Mouse (Mus musculus): Measurements from ENCODE around the gene Noa1.

Noa1 gene

GRCm38 (mm10) chr5:77254402-77254801 is 55.5 kb downstream of the Noa1 start:
- in situ Hi-C loops (cut with MboI, MseI): no loop called here

- in situ Hi-C loops (cut with MboI, MseI): no loop called here
Observed at GRCm38 (mm10) chr5:77253154-77253553, 56.7 kb downstream of the Noa1 start.

GRCm38 (mm10) chr5:77252115-77252827 is 57.6 kb downstream of the Noa1 start:
- in situ Hi-C loops (cut with MboI, MseI): no loop called here

- in situ Hi-C loops (cut with MboI, MseI): no loop called here
Observed at GRCm38 (mm10) chr5:77251656-77252055, 58.2 kb downstream of the Noa1 start.

GRCm38 (mm10) chr5:77250083-77250482 is 59.8 kb downstream of the Noa1 start:
- in situ Hi-C loops (cut with MboI, MseI): no loop called here

GRCm38 (mm10) chr5:77245787-77246671 is 63.9 kb downstream of the Noa1 start:
- in situ Hi-C loops (cut with MboI, MseI): no loop called here

- in situ Hi-C loops (cut with MboI, MseI): no loop called here
Observed at GRCm38 (mm10) chr5:77245463-77245786, 64.5 kb downstream of the Noa1 start.

GRCm38 (mm10) chr5:77244331-77244987 is 65.4 kb downstream of the Noa1 start:
- in situ Hi-C loops (cut with MboI, MseI): no loop called here

Data from T-helper 1 cell (primary cell).